Mouse (Mus musculus) spleen, embryonic (tissue): Measurements from ENCODE around the gene Abca13.

ENCODE experiments used
- CTCF ChIA-PET: fragments of 350-600 bp; sonication (Branson Sonifier 250); formaldehyde crosslinking; loops from one replicate; lab custom pipeline; 2022; lab: Charles Lee

Gene Abca13

GRCm38 (mm10) chr11:9666648-9667255, 475.0 kb downstream of the Abca13 start:
- CTCF ChIA-PET = no interaction called here

GRCm38 (mm10) chr11:9669430-9669829, 477.7 kb downstream of the Abca13 start:
- CTCF ChIA-PET = no interaction called here

DNA sequence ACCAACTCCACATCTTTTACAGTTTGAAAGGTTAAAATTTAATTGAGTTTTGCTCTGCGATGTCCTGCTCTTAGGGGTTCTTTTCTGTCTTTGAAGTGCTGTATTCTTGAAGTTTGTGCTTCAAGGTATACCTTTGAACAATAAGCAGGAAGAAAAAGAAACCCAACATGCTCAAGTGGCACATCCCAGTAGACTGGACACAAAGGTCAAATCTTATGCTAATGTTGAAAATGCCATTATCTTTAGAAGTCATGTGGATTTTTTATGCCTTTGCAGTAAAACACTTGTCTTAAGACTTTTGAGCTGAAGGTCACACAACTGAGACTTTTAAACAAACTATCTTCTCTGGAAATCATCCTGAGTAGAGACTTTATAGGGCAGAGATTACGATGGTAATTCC, 493.2 kb downstream of the Abca13 start:
- CTCF ChIA-PET = no interaction called here

- CTCF ChIA-PET = no interaction called here
Measured at GRCm38 (mm10) chr11:9705190-9705589, 513.4 kb downstream of the Abca13 start.

DNA sequence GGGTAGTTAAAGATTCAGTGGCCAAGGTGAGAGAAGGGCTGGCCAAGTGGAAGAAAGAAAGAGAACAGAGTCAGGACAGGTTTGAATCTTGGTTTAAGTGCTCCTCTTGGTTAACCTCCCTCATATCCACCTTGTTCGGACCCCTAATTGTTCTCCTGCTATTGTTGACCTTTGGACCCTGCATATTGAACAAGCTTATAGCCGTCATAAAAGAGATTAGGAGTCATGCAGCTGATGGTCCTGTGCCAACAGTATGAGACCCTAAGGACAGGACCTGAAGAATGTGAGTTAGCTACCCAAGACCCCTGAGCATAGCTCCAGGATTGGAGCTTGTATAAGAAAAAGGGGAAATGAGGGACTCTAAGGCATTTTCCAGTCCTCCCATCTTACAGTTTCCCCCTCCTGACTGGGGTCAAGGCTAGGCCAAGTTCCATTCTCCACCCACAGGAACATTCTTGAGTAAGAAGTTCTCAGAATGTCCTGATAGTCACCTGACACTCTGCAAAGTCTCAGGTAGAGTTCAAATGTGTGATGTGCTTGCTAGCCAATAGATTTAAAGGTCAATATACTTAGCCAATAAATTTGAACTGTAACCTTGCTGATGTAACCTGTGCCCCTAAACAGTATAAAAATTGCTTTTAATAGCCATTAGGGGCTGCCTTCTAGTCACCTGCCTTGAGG, 536.2 kb downstream of the Abca13 start:
- CTCF ChIA-PET = no interaction called here

GRCm38 (mm10) chr11:9731300-9731699, 539.6 kb downstream of the Abca13 start:
- CTCF ChIA-PET = no interaction called here
